10 mouse cellular contexts compared by ENCODE assay signal in genomic region chr11:88241468-88242301, GRCm38 (mm10). TPM values are rescaled to one million over a fixed set of nuclear protein-coding genes. Genes with fewer than 3 reads are reported as not detected.
DNase-seq lines count a peak whose midpoint lies in the region; ATAC-seq lines count a peak whose summit lies in the region.
"Had no signal": no experiment of that assay in that cellular context is flagged by ENCODE, and none has a peak within 500 bp of the region (broad histone marks: within the 10 kb centered on the region; RNA-seq: fewer than 3 reads in every experiment).

No protein-coding gene starts in this region.

- intact Hi-C loops in left cerebral cortex, postnatal 25 days (cut with DNase I): no loop called here
- intact Hi-C loops in left cerebral cortex, postnatal 10 days (cut with DNase I): no loop called here

- H3K4me2 ChIP-seq in liver, embryonic 16.5 days (ENCODE audit: low read depth, low read length): no peak overlapping the region

- H3K9ac ChIP-seq in liver, embryonic 16.5 days (ENCODE audit: low read depth, low read length): no peak overlapping the region

- H3K4me3 ChIP-seq in embryonic facial prominence, embryonic 10.5 days: no peak overlapping the region
- H3K4me3 ChIP-seq in liver, embryonic 16.5 days (ENCODE audit: low read depth, low read length): no peak overlapping the region

- H3K27ac ChIP-seq in embryonic facial prominence, embryonic 10.5 days (replicated peaks): peak overlapping the region; percentile 89
- no peak overlapping the region for H3K27ac ChIP-seq in liver, embryonic 16.5 days (ENCODE audit: low read length)

- peaks cover 44% of the 10 kb centered on the region for H3K4me1 ChIP-seq in embryonic facial prominence, embryonic 10.5 days
- peaks cover 3% of the 10 kb centered on the region for H3K4me1 ChIP-seq in liver, embryonic 16.5 days (ENCODE audit: control insufficient read depth, low read depth, low read length)

- peak; percentile 69 for ATAC-seq in liver, embryonic 16.5 days (ENCODE audit: low read depth)

- H3K9me3 ChIP-seq in embryonic facial prominence, embryonic 10.5 days: no peaks in the 10 kb centered on the region
- no peaks in the 10 kb centered on the region for H3K9me3 ChIP-seq in liver, embryonic 16.5 days (replicated peaks; ENCODE audit: control insufficient read depth, low read length)

- no peaks in the 10 kb centered on the region for H3K27me3 ChIP-seq in embryonic facial prominence, embryonic 10.5 days (replicated peaks; ENCODE audit: low read depth, poor library complexity, severe bottlenecking)
- H3K27me3 ChIP-seq in liver, embryonic 16.5 days (ENCODE audit: control insufficient read depth, insufficient read depth, low read depth, low read length): no peaks in the 10 kb centered on the region

- WGBS in embryonic facial prominence, embryonic 10.5 days: 34% methylated on average over 12 of the region's 12 CpGs
- 51% methylated on average over 12 of the region's 12 CpGs for WGBS in liver, embryonic 16.5 days (ENCODE audit: insufficient replicate concordance)

- H3K36me3 ChIP-seq in embryonic facial prominence, embryonic 10.5 days (replicated peaks): no peaks in the 10 kb centered on the region
- H3K36me3 ChIP-seq in liver, embryonic 16.5 days (ENCODE audit: control insufficient read depth, insufficient read depth): no peaks in the 10 kb centered on the region

- DNase-seq in 3T3-L1 (ENCODE audit: low read depth, low spot score): peak; percentile 37
- DNase-seq in embryonic facial prominence, embryonic 10.5 days (ENCODE audit: low spot score): no peak
- peak; percentile 31 for DNase-seq in kidney, adult 11 months
- no peak for DNase-seq in left cerebral cortex, postnatal 25 days (ENCODE audit: low spot score in 2 of 2)
- DNase-seq in left cerebral cortex, postnatal 10 days (ENCODE audit: extremely low spot score in 1 of 2, low spot score in 2 of 2): no peak
- DNase-seq in cerebellum, adult 9-11 months: no peak
- no peak for DNase-seq in cerebellum, postnatal 25 days

RNA-seq across cellular contexts. Expression of gene Mrps23, which starts 37.5 kb away (rescaled TPM):
- 60.4 and 71.7 TPM in 2 replicates for polyA plus RNA-seq in embryonic facial prominence, embryonic 10.5 days (2016; fragmentation: Nextera tagmentation; extraction: Ambion mirVana)
- 23.5 and 26.1 TPM in 2 replicates for polyA plus RNA-seq in liver, embryonic 16.5 days (2015; fragmentation: Nextera tagmentation; extraction: Ambion mirVana)
- 10 to 100 TPM; 73.6 to 74.5 TPM for total RNA-seq in left cerebral cortex, postnatal 25 days (2021)
- 10 to 100 TPM; 55.1 to 68.0 TPM for total RNA-seq in left cerebral cortex, postnatal 10 days (2021)

RNA-seq across cellular contexts. Expression of gene Ccdc182, which starts 52.2 kb away (rescaled TPM):
- polyA plus RNA-seq in embryonic facial prominence, embryonic 10.5 days (2016; fragmentation: Nextera tagmentation; extraction: Ambion mirVana): 1.7 and 3.6 TPM in 2 replicates
- polyA plus RNA-seq in liver, embryonic 16.5 days (2015; fragmentation: Nextera tagmentation; extraction: Ambion mirVana): not detected in 2 replicates
- not detected for total RNA-seq in left cerebral cortex, postnatal 25 days (2021)
- total RNA-seq in left cerebral cortex, postnatal 10 days (2021): not detected
- total RNA-seq: neutrophil, adult 5-6 weeks had no signal
- polyA plus RNA-seq: cortical plate, adult 2 months had no signal

Comparison
In these comparisons a context has a peak if more than half of its experiments do, and no peak if none do; other contexts are left out.
1. DNase-seq: peak in 3T3-L1 (single experiment) and kidney, adult 11 months (single experiment); none in embryonic facial prominence, embryonic 10.5 days (single experiment), left cerebral cortex, postnatal 25 days (0 of 2), left cerebral cortex, postnatal 10 days (0 of 2), cerebellum, adult 9-11 months (single experiment) and cerebellum, postnatal 25 days (0 of 2).